Mouse (Mus musculus): ENCODE measurements at regions not wholly inside any gene's neighbourhood (a gene's known extent, or its start where the extent isn't known, plus 50 kb on each side); places are given as distances from the start of the nearest gene placed in this dataset.

DNA sequence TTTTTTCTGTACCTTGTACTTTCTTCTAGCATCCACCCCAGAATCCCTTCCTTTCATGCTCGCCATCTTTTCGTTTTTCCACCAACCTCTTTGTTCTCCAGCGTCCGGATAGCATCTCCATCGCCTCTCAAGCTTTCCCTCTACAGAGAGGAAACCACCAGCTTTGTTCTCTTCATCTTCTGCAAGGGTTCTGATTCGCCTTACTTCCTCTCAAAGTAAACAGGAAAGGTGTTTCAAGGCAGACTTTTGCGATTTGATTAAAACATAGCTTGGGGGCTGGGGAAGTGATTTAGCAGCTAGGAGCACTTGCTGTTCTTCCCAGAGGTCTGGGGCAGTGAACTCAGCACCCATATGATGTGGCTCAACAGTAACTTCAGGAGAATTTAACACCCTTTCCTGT lies 71.4 kb downstream of the Emp1 start:
- no peak for DNase-seq (ENCODE audit: low read depth, low spot score)

DNA sequence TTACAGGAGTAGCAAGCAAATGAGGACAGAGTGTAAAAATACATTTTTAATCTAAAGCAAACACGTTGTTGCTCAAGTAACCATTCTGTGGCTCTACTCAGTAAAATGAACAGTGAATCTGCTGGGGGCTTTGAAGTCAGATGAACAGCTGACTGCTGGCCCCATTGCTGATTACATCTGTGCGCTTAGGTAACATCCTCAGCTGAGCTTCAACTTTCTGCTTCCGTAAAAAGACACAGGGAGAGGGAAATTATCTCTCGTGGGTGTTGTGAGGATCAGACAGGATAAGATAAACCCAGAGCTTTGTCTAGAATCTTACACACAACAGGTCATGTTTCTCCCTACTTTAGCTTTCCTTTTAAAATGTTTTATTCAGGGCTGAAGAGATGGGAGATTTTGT lies 74.0 kb downstream of the Emp1 start:
- DNase-seq (ENCODE audit: low read depth, low spot score): no peak

DNA sequence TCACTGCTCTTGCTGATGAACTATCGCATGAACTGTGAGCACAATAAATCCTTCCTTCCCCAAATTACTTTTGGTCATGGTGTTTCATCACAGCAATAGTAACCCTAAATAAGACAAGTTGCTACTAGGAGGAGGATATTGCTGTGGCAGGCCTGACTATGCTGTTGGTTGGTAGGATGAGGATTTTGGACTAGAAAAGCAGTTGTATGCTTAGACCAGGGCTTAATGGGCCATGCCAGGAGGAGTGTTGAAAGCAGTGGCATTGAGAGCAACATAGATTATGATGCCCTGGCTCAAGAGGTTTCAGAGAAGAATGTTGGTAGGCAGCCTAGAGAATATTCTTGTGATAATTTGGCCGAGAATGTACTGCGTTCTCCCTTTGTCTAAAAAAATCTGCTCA lies 75.9 kb downstream of the Emp1 start:
- DNase-seq (ENCODE audit: low read depth, low spot score): no peak

DNA sequence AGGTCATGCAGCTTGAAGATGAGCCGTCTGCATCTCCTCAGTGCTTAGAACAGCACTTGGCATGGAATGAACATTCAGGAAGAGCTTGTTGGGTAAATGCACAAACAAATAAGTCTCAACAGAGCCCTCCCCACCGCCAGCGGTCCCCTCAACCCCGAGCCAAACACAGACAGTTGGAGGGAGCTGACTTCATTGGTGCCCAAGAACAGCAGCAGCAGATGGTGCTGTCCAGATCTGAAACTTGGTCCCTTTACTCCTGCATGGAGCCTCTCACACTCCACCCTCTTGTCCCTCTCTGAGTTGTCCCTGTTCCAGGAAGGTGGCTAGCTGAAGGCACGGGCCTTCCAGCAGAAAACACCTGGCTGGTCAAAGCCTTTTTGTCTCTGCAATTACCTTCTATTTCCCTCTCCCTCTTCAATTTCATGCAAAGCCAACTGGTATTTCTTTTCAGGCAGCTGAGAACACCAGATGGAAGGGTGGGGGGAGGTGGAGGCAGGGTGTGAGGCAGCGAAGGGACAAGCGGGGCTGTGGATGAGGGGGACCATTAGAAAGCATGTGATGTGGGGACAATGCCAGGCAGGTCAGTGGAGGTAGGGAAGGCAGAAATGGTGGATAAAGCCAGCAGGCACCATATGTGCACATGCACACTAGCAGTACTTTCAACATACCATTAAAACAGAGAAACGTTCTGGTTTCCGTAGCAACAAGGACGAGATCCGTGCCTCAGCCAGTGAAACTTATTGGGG lies 79.0 kb downstream of the Emp1 start:
- DNase-seq (ENCODE audit: low read depth, low spot score): no peak

DNA sequence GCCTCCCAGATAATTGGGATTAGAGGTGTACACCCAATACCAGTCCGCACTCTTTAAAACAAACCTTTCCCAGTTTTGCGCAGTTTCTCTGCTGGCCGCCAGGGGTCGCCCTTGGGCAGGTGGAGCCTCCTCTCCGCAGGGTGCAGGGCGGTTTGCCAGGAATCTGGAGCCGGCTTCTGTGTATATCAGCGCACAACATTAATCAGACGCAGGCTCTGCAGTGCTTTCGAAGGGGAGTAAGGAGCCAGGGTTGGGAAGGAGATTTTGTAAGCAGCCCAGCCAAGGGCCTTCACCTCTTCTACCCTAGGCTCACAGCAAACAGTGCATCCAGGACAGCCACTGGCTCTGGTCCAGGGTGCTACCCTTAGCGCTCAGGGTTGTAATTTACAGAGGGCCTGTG lies 82.3 kb downstream of the Emp1 start:
- peak; percentile 28 for DNase-seq (ENCODE audit: low read depth, low spot score)

DNA sequence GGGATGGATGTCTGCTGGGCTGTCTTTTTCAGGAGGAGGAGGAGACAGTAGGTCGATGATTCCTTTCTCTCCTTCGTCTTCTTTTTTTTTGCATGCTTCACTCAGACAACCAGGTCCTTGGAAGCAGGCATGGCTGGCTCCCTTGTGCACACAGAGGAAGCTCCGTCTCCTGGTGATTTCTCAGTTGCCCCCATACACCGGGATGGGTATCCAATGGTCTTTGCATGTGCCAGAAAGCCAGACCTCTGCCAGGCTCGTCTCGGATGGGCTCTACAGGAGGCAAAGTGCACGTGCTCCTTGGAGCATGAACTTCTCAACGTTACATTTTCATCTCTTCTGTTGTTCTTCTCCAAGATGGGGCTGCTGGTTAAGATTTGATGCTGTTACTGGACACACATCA lies 82.7 kb downstream of the Emp1 start:
- no peak for DNase-seq (ENCODE audit: low read depth, low spot score)

DNA sequence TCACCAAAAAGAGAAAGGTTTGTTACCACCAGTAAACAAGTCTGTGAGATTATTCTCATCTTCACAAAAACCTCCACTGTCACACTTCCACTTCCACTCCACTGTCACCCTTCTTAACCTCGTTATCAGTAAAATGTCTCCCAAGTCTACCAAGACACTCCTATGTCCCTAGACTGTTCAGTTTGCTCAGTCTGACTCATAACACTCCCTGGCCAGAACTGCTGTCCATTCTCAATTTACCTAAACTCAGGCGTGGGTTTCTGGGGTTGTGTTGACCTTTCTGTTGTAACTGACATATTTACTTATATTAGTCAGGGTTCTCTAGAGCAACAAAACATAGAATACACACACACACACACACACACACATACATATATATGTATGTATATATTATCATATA lies 85.5 kb downstream of the Emp1 start:
- DNase-seq (ENCODE audit: low read depth, low spot score): no peak

DNA sequence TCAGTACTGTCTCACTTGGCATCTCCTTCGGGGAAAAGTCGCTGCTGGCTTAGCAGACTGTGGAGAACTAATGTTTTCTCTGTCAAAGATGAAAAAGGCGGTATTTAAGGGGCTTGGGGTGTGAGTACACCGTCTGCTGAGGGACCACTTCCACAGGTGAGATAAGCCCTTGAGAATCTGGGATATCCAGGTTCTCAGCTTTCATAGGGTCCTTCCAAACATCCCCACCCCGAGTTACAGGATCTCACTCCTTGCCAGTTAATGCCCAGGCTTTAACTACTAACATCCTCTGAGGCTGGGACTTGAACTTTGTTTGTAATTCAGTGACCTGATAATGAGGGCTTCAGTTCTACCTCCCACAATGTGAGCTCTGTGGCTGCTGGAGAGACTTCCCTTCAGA lies 86.9 kb downstream of the Emp1 start:
- no peak for DNase-seq (ENCODE audit: low read depth, low spot score)

DNA sequence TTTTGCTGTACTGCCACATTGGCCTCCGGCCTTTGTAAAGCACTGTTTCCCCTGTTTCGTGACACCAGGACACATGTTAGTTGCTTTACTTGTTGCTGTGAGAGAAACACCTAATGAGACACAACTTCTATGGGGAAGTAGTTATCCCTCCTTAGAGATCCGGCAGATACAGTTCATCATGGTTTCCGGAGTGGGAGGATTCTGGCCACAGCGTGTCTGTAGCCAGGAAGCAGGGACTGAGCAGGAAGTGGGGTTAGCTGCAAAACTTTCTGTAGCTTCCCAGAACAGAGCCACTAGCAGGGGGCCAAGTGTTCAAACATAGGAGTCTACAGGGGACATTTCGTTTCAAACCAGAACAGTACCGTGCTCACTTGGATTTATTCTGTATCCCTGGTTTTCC lies 88.2 kb downstream of the Emp1 start:
- DNase-seq (ENCODE audit: low read depth, low spot score): no peak

DNA sequence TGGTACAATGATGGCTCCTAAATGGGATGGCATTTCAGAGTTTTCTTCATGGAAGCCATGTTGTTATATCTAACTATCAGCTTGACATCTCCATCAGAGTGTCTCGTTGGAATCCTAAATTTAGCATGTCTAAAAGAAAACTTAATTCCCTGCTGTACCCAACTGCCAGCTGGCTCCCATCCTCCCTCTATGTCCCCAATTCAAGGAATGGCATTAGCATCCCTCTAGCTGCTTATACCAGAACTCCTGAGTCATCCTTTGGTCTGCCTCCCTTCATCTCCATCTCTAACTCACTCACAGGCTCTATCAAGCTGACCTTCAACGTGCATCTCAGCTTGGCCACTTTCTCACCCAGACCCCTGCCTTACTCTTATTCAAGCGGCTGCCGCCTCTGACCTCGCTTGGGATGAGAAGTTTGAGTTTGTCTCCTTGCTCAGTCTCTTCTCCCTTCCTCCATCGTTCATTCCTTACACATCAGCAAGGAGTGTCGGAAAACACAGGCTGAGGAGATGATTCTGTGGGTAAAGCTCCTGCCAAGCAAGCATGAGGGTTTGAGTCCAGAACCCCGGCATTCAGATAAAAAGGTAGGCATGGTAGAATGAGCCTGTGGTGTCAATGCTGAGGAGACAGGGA lies 88.9 kb downstream of the Emp1 start:
- DNase-seq (ENCODE audit: low read depth, low spot score): no peak

DNA sequence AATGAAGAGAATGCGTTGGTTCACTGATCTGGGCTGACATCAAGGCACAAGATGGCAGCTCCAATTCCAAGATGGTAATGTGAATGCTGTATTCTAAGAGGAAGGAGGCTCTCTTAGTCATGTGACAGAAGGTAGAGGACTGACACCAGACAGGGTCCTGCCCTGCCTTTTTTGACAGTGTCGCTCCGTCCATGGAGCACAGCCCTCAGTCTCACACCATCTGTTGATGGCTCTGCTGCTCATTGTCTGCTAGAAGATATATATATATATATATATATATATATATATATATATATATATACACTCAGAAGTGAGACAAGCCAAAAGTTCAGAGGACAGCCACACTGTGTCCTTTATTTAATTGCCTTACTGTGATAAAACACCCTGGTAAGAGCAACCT lies 90.7 kb downstream of the Emp1 start:
- DNase-seq (ENCODE audit: low read depth, low spot score): no peak

DNA sequence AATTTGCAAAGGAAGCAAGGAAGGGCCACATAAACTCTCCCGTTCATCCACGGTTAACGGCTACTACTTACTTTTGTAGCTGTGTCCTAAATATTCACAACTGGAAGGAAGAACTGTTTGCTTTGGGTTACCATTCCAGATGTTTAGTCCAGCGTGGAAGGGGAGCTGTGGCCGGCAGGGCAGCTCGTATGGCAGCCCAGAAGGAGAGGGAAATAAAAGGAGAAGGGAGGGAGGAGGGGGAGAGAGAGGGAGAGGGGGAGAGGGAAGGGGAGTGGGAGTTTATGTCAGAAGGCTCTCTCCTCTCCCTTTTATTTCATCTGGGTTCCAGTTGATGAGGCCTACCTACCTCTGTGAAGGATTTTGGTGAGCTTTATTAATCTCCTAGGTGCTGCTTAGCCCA lies 110.2 kb downstream of the Emp1 start:
- DNase-seq (ENCODE audit: low read depth, low spot score): no peak

DNA sequence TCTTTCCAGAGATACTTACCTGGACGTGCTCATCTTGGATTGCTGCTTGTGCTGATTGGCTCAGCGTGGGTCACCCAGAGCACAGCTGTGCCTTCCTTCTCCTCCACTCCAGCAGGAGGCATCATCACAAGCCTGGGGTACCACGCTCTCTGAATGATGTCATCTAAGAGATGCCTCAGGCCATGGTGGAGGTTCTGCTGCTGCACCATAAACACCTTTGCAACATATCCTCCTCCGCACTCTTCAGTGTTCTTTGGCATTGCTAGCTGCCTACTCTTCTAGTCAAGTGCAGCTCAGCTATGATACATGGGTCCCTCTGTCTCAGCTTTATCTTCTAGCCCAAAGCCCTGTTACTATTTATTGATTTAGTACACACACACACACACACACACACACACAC lies 110.8 kb downstream of the Emp1 start:
- no peak for DNase-seq (ENCODE audit: low read depth, low spot score)

DNA sequence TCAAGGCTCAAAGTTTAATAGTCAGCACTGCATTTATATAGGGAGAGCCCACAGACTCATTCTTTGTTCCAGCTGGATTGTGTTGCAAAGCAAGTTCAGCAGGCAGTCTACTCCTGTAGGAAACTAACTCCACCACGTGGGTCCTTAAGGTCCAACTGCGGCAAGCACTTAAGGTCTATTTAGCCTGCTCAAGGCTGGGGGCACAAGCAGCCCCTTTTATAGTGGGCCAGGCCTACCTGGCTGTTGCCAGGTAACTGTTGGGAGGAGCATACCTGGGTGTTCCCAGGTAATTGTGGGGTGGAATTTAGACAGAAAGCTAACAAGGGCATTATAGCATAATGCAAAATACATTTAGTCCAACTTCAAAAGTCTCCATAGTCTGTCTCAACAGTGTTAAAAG lies 126.5 kb downstream of the Emp1 start:
- no peak for DNase-seq (ENCODE audit: low read depth, low spot score)

DNA sequence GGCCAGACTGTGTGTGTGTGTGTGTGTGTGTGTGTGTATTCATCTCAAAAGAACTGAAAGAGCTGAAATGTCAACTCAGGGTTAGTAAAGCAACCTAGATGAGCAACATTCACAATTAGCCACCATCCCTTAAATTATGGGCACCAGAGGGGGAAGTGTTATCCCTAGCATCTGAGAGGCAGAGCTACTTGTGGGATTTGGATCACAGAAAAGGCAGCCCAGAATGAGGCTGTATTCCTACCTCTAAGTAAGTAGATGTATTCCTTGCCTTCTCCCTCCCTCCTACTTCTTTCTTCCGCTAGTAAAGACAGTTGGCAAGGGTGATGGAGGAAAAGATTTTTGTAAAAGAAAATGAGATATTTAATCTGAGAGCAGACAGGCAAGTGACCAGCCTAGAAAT lies 131.6 kb downstream of the Emp1 start:
- DNase-seq (ENCODE audit: low read depth, low spot score): no peak

DNA sequence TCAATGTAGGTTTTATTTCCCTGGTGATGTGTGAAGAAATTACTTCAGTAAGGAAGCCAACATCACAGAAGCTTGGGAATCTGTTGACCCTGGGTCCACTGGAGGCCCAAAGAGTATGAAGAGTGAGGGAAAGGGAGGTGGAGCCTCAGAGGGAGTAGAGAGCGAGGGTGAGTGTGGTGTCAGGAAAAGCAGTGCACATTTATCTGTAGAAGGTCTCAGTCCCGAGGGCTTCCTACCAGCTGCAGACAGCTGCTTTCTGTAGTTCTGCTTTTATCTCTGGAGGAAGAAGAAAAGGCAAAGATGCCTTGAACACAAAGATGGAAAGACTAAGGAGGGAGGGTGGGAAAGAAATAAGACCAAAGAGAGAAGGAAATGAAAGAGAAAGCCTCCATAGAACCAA lies 133.5 kb downstream of the Emp1 start:
- no peak for DNase-seq (ENCODE audit: low read depth, low spot score)

DNA sequence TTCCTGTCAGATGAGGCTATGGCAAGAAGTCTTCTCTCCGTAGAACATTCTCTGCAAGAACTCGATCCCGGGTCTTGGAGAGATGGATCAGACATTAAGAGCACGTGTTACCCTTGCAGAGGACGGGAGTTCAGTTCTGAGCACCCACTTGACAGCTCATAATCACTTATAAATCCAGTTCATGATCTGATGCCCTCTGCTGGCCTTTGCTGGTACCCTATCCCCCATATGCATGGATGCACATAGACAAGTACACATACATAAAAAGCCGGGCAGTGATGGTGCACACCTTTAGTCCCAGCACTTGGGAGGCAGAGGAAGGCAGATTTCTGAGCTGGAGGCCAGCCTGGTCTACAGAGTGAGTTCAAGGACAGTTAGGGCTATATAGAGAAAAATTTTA lies 136.2 kb downstream of the Emp1 start:
- DNase-seq (ENCODE audit: low read depth, low spot score): no peak

DNA sequence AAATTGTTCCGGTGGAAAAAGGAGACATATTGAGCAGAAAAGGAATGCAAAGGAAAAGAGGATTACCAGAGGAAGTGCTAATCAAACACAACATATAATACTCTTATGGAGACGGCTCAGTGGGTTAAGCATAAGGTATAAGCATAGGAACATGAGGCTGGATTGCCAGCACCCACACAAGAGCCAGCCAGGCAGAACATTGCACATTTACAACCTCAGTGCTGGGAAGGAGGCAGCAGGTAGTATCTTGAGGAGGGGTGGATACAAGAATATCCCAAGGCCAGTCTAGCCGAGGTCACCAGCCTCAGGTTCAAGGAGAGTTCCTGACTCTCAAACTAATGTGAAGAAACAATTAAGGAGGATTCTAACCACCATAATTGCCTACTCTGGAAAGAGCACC lies 138.0 kb downstream of the Emp1 start:
- DNase-seq (ENCODE audit: low read depth, low spot score): no peak

DNA sequence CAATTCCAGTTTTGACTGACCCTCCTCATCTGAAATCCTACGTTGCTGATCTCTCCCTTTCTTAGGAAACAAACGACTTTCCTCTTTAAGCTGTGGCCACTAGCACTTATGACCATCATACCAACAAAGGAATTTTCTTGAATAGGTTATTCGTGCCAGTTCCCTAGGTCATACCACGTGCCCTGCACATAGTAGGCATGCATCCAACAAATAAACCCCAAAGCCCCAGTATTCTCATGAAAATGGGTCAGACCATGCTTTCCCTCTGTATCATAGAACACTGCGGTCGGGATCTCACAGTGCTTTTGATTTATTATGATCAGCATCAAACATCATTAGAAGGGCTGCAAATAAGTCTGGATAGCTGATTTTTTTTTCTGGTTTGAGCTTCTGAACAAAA lies 139.4 kb downstream of the Emp1 start:
- no peak for DNase-seq (ENCODE audit: low read depth, low spot score)

DNA sequence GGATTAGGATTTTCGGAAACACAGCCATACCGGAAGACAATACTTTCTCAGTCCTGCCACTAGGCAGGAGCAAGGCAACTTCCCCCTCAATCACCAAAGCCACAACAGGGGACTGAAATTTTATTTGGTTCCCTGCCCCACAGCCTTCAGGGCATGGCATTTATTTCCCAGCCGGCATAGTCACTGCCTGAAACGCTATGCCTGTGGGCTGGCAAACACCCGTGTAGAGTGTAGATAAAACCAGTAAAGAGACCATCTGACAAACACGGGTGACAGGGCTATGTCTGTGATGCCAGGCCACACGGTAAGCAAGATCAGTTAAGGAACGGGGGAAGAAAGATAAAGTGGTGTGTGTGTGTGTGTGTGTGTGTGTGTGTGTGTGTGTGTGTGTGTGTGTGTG lies 140.1 kb downstream of the Emp1 start:
- no peak for DNase-seq (ENCODE audit: low read depth, low spot score)

DNA sequence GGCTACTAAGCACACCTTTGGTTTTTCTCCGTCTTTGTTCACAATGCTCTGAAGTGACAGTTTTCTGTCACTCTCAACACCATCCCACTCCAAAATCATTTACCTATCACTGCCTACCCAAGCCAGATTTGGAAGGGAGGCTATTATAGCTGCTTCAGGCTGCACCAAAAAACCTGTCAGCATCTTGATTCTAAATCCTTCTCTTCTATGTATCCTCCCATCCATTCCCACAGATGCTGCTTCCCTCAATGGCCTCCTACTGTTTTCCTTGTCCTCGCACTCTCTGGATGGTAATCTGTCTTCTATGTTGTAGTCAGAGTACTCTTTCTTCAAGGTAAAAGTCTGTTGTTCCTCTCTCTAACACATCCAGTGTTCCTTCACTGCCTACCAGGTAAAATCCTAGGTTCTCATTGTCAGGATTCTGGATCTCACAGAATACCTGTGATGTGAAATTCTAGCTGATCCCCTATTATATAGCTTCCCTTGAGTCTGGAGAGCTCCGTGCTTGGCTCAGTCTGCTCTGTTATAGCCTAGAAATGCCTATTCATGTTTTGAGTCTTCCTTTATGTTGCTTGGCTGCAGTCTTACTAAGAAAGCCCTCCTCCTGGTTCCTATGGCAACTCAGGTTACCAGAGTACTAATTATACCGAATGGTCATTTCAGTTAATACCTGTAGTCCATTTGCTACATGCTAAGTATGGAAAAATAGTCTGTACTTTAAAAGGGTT lies 156.5 kb downstream of the Emp1 start:
- DNase-seq (ENCODE audit: low read depth, low spot score): no peak

DNA sequence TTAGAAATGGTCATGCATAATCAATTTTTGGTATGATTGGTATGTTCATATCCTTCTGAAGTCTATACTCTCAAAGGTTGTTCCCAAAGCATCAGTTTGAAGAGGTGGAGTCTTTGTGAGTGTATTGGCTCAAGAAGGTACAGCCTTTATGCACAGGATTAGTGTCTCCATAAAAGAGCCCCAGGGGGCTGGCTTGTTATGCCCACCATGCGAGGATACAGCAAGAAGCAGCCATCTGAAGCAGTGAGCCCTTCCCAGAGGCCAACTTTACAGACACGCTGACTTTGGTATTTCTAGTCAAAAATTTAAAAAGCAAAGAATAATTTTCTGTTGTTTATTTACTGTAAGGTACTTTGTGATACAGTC lies 157.1 kb downstream of the Emp1 start:
- no peak for DNase-seq (ENCODE audit: low read depth, low spot score)

DNA sequence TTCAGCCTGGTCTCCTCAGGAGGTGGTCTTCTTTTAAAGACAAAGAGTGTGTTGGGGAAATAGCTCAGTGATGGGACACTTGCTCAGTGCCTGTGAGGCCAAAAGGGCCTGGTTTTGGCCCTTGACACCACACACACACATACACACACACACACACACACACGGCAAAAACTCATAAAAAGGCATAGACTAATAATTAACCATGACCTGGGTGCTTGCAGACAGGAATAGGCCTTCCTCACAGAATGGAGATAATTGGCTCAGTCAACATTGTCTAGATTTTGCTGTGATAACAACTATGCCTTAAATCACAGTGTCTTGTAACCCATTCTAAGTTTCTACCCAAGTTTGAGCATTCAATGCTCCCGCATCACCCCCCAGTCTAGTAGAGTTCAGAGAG lies 158.5 kb downstream of the Emp1 start:
- no peak for DNase-seq (ENCODE audit: low read depth, low spot score)

All from retina, adult 2 months (tissue).